Mouse (Mus musculus): ENCODE data around the gene Fcrl1. TPM values are rescaled to one million over a fixed set of nuclear protein-coding genes. Genes with fewer than 3 reads are reported as not detected.
A peak's percentile ranks its signal among the peaks of the same experiment; 100 is the strongest.

The Fcrl1 gene
- polyA plus RNA-seq, 1 experiment from 2014 or later: 0.13 TPM

DNA sequence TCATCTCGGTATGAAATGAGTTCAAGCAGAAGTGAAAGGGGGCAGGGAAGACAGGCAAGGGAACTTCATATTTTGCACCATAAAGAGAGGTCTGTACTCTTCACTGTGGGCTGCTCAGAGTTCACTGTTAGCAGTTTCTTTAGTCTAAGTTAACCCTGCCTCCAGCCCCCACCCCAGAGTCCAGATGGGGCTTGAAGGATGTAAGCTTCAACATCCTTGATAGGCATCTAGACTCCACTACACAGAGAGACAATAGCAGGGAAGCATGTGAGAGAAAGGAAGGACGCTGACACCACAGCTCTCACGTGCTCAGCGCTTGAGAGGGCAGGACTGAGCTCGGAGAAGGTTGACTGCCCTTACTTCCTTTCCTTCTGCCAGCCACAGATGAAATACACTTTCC, 25.1 kb downstream of the Fcrl1 start:
- Histone ChIP-seq H3K27me3 (ENCODE audit: control insufficient read depth, insufficient read depth, low read depth, low read length) (no peaks in the 10 kb centered on the region), H3K9me3 (replicated peaks; ENCODE audit: control insufficient read depth, low read length, poor library complexity, severe bottlenecking) (no peaks in the 10 kb centered on the region), H3K9ac (ENCODE audit: low read depth, low read length) (no peak overlapping the region), H3K36me3 (ENCODE audit: control insufficient read depth, insufficient read depth, low read length) (no peaks in the 10 kb centered on the region), H3K4me1 (ENCODE audit: control insufficient read depth, insufficient read depth, low read length) (no peaks in the 10 kb centered on the region), H3K27ac (ENCODE audit: low read length) (no peak overlapping the region), H3K4me3 (ENCODE audit: low read depth, low read length) (no peak overlapping the region), H3K4me2 (ENCODE audit: low read length) (no peak overlapping the region)
- no peak for ATAC-seq
- WGBS: 56% methylated on average over 5 of the region's 5 CpGs

DNA sequence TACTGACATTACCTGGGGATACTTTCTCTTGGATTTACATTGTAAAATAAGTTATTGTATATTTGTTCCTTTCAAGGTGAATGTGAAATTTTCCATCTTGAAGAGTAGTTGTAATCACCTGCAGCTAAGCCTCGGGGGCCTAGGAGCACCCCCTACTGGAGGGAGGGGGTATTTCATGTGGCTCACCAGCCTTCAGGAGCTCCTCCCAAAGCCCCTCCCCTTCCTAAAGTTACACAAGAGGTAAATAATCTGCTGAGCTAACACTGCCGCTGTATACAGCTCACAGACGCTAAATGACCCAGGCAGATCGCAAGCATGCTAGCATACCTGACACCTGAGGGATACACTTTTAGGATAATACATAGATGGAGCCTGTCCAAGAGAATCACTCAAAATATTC, 32.0 kb downstream of the Fcrl1 start:
- 24% methylated on average over 4 of the region's 4 CpGs for WGBS

DNA sequence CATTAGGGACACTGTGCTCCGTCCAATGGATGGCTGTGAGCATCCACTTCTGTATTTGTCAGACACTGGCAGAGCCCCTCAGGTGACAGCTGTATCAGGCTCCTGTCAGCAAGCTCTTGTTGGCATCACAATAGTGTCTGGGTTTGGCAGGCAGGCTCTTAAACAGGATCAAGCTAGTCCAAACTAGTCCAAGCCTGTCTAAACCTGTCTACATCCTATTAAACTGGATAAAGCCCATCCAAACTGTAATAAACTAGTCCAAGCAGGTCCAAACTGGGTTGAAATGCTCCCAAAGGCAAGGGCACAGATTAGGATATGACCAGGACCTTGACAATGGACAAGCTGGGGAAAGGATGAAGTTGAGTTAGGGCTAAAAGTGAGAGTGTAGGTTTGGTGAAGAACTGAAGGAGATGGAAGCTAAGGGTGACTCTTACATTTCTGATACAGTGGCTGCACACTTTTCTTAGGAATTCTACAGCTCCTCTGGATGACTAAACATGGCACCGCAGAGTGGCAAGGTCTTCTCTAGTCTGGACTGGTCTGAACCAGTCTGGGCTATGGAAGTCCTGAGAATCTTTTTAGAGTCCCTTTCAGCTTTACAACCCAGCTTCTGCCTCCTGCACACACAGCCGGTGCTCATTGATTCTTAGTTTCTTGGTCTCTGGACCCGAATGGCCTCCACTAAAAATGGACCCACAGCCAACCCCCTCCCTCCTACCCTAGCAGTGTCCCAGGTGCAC, 33.2 kb downstream of the Fcrl1 start:
- Histone ChIP-seq H3K9me3 (replicated peaks; ENCODE audit: control insufficient read depth, low read length, poor library complexity, severe bottlenecking) (no peaks in the 10 kb centered on the region), H3K9ac (ENCODE audit: low read depth, low read length) (no peak overlapping the region), H3K4me3 (ENCODE audit: low read depth, low read length) (no peak overlapping the region), H3K27ac (ENCODE audit: low read length) (no peak overlapping the region), H3K36me3 (ENCODE audit: control insufficient read depth, insufficient read depth, low read length) (no peaks in the 10 kb centered on the region), H3K4me1 (ENCODE audit: control insufficient read depth, insufficient read depth, low read length) (no peaks in the 10 kb centered on the region), H3K4me2 (ENCODE audit: low read length) (no peak overlapping the region), H3K27me3 (ENCODE audit: control insufficient read depth, insufficient read depth, low read depth, low read length) (no peaks in the 10 kb centered on the region)
- WGBS: 80% methylated on average over 4 of the region's 4 CpGs
- ATAC-seq: no peak

More for the DNA sequence above, 32.0 kb downstream of the Fcrl1 start:
- no peak overlapping the region for H3K4me3 ChIP-seq (ENCODE audit: low read depth, low read length)
- no peak for ATAC-seq
- H3K9ac ChIP-seq (ENCODE audit: low read depth, low read length): no peak overlapping the region
- no peak overlapping the region for H3K4me2 ChIP-seq (ENCODE audit: low read length)
- no peaks in the 10 kb centered on the region for H3K36me3 ChIP-seq (ENCODE audit: control insufficient read depth, insufficient read depth, low read length)
- no peak overlapping the region for H3K27ac ChIP-seq (ENCODE audit: low read length)
- no peaks in the 10 kb centered on the region for H3K9me3 ChIP-seq (replicated peaks; ENCODE audit: control insufficient read depth, low read length, poor library complexity, severe bottlenecking)
- no peaks in the 10 kb centered on the region for H3K4me1 ChIP-seq (ENCODE audit: control insufficient read depth, insufficient read depth, low read length)
- H3K27me3 ChIP-seq (ENCODE audit: control insufficient read depth, insufficient read depth, low read depth, low read length): no peaks in the 10 kb centered on the region

DNA sequence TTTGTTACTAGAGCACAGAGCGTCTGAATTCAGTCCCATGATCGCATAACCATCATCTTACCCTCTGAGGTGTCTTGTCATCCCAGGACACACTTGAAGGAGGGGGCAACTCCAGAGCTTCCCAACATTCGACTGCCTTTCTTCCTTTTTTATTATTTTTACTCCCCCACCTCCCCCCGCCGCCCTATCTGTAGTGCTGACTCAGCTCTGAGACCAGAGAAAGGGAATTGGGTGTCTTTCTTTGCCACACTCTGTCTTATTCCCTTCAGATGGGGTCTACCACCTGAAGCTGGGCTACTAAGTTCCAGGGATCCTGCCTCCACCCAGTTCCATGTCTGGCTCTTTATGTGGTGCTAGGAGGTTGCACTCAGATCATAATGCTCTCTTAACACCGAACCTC, 34.4 kb downstream of the Fcrl1 start:
- no peak for ATAC-seq
- WGBS: 85% methylated on average over 6 of the region's 6 CpGs
- no peak overlapping the region for H3K27ac ChIP-seq (ENCODE audit: low read length)

DNA sequence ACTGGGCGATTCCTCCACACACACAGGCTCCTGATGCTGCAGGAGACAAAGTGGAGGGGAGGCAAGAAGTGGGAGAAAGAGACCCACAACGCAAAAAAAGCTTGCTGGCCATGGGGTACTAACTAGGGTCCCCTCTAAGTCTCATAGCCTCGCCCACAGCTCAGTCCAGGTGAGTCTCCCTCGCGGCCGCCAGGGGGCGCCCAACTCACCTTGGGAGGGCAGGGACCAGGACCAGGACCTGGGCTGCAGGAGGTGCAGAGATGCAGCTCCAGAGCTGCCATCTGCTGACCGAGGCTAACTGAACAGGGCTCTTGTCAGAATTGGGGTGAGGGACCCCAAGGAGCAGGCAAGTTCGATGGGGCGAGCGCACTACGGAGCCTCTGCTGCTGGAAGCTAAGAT, 35.0 kb downstream of the Fcrl1 start:
- Histone ChIP-seq H3K36me3 (ENCODE audit: control insufficient read depth, insufficient read depth, low read length) (no peaks in the 10 kb centered on the region), H3K4me3 (ENCODE audit: low read depth, low read length) (no peak overlapping the region), H3K27me3 (ENCODE audit: control insufficient read depth, insufficient read depth, low read depth, low read length) (no peaks in the 10 kb centered on the region), H3K9ac (ENCODE audit: low read depth, low read length) (no peak overlapping the region), H3K4me1 (ENCODE audit: control insufficient read depth, insufficient read depth, low read length) (no peaks in the 10 kb centered on the region), H3K9me3 (replicated peaks; ENCODE audit: control insufficient read depth, low read length, poor library complexity, severe bottlenecking) (no peaks in the 10 kb centered on the region), H3K4me2 (ENCODE audit: low read length) (no peak overlapping the region), H3K27ac (ENCODE audit: low read length) (no peak overlapping the region)
- peak; percentile 36; the same call in 1 of the 2 replicates for ATAC-seq
- 13% methylated on average over 12 of the region's 12 CpGs for WGBS

More for the DNA sequence above, 34.4 kb downstream of the Fcrl1 start:
- Histone ChIP-seq H3K4me2 (ENCODE audit: low read length) (no peak overlapping the region), H3K4me1 (ENCODE audit: control insufficient read depth, insufficient read depth, low read length) (no peaks in the 10 kb centered on the region), H3K9me3 (replicated peaks; ENCODE audit: control insufficient read depth, low read length, poor library complexity, severe bottlenecking) (no peaks in the 10 kb centered on the region), H3K9ac (ENCODE audit: low read depth, low read length) (no peak overlapping the region), H3K4me3 (ENCODE audit: low read depth, low read length) (no peak overlapping the region), H3K27me3 (ENCODE audit: control insufficient read depth, insufficient read depth, low read depth, low read length) (no peaks in the 10 kb centered on the region), H3K36me3 (ENCODE audit: control insufficient read depth, insufficient read depth, low read length) (no peaks in the 10 kb centered on the region)

DNA sequence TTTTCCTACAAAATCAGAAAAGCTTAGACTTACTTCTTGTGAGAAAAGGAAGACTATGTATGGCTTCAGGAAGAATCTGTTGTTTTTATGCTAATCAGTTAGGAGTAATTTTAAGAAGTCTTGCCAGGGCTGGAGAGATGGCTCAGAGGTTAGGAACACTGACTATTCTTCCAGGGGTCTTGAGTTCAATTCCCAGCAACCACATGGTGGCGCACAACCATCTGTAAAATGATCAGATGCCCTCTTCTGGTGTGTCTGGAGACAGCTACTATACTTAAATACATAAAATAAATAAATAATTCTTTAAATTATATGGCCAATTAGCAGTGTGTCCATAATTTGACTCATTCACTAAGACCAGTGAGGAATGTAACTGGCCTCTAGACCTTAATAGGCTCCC, 44.5 kb downstream of the Fcrl1 start:
- Histone ChIP-seq H3K9me3 (replicated peaks; ENCODE audit: control insufficient read depth, low read length, poor library complexity, severe bottlenecking) (no peaks in the 10 kb centered on the region), H3K9ac (ENCODE audit: low read depth, low read length) (no peak overlapping the region), H3K36me3 (ENCODE audit: control insufficient read depth, insufficient read depth, low read length) (no peaks in the 10 kb centered on the region), H3K4me3 (ENCODE audit: low read depth, low read length) (no peak overlapping the region), H3K27ac (ENCODE audit: low read length) (no peak overlapping the region), H3K27me3 (ENCODE audit: control insufficient read depth, insufficient read depth, low read depth, low read length) (no peaks in the 10 kb centered on the region), H3K4me1 (ENCODE audit: control insufficient read depth, insufficient read depth, low read length) (no peaks in the 10 kb centered on the region), H3K4me2 (ENCODE audit: low read length) (no peak overlapping the region)
- ATAC-seq: no peak
- WGBS: 56% methylated on average over 1 of the region's 1 CpGs

DNA sequence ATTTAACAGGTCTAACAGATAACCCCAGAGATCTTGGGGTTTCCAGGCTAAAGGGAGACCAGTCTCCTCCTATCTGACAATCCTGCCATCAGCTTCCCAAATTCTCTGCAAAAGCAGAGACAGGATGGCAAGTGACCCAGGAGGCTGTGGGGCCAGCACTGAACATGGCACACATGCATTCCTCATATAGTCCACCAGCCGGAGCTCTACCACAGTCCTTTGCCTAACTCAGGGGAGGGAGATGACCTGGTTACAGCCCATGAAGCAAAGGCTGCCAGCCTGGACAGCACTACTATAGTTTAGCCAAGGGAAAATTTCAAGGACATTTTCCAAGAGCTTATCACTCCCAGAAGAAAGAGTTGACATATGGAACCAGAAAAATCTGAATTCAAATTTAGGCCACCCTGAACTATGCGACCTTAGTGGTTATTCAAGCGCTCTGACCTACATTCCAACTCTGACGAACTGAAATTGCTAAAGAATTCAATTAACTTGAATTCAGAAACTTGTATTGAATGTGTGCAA, 46.3 kb downstream of the Fcrl1 start:
- H3K27ac ChIP-seq (ENCODE audit: low read length): no peak overlapping the region
- H3K9me3 ChIP-seq (replicated peaks; ENCODE audit: control insufficient read depth, low read length, poor library complexity, severe bottlenecking): no peaks in the 10 kb centered on the region
- H3K4me3 ChIP-seq (ENCODE audit: low read depth, low read length): no peak overlapping the region
- H3K4me2 ChIP-seq (ENCODE audit: low read length): no peak overlapping the region
- no peaks in the 10 kb centered on the region for H3K36me3 ChIP-seq (ENCODE audit: control insufficient read depth, insufficient read depth, low read length)
- no peak for ATAC-seq
- WGBS: 77% methylated on average over 4 of the region's 4 CpGs
- H3K9ac ChIP-seq (ENCODE audit: low read depth, low read length): no peak overlapping the region
- H3K27me3 ChIP-seq (ENCODE audit: control insufficient read depth, insufficient read depth, low read depth, low read length): no peaks in the 10 kb centered on the region
- H3K4me1 ChIP-seq (ENCODE audit: control insufficient read depth, insufficient read depth, low read length): no peaks in the 10 kb centered on the region

DNA sequence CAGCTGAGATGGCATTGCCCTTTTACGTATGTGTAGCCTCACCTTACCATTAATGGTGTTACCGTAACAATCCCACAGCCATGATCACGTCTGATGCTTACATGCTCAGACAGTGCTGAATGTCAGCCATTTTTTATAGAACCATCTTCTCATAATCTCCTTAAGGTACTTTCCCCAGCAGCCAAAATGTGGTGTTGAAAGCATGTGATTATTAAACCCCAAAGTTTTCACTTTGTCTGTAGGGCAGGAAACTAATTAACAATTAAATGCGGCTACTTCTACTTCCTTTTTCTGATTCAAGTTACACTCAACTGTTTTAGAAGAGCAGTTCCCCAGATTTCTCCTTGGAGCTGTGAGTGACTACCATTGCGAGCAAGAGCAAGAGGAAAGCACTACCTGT, 59.3 kb downstream of the Fcrl1 start, which contains the start of gene Fcrl5:
Fcrl5 (plus strand) TSS at position 295 of the 400 bp plus-strand sequence.
- no peak within 1 kb of the TSS for H3K9ac ChIP-seq (ENCODE audit: low read depth, low read length)
- 92% methylated on average over 5 of the region's 5 CpGs for WGBS
- no peaks in the 10 kb centered on the region for H3K9me3 ChIP-seq (replicated peaks; ENCODE audit: control insufficient read depth, low read length, poor library complexity, severe bottlenecking)
- H3K4me3 ChIP-seq (ENCODE audit: low read depth, low read length): no peak within 1 kb of the TSS
- H3K27ac ChIP-seq (ENCODE audit: low read length): no peak within 1 kb of the TSS
- no peaks in the 10 kb centered on the region for H3K27me3 ChIP-seq (ENCODE audit: control insufficient read depth, insufficient read depth, low read depth, low read length)
- H3K36me3 ChIP-seq (ENCODE audit: control insufficient read depth, insufficient read depth, low read length): no peaks in the 10 kb centered on the region
- H3K4me2 ChIP-seq (ENCODE audit: low read length): no peak within 1 kb of the TSS
- no peaks in the 10 kb centered on the region for H3K4me1 ChIP-seq (ENCODE audit: control insufficient read depth, insufficient read depth, low read length)
- no peak for ATAC-seq

DNA sequence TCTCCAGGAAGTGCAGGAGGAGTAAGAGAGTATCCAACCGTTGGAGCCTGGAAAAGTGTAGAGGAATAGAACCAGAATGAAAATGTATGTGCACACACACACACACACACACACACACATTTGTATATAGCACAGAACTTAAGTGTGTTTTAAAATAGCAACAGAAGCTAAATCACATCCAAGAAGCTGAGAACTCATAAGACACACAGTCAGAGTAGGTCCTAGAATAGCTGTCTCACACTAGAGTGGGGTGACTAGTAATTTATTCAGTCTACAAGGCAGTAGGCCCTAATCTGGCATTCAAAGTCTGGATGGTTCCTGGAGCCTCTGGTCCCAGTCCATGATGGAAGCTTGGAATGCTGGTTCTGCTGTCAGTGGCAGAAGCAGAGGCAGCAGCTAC, 64.4 kb downstream of the Fcrl1 start:
- Histone ChIP-seq H3K4me2 (ENCODE audit: low read length) (no peak overlapping the region), H3K36me3 (ENCODE audit: control insufficient read depth, insufficient read depth, low read length) (no peaks in the 10 kb centered on the region), H3K9me3 (replicated peaks; ENCODE audit: control insufficient read depth, low read length, poor library complexity, severe bottlenecking) (no peaks in the 10 kb centered on the region), H3K4me3 (ENCODE audit: low read depth, low read length) (no peak overlapping the region), H3K27me3 (ENCODE audit: control insufficient read depth, insufficient read depth, low read depth, low read length) (no peaks in the 10 kb centered on the region), H3K4me1 (ENCODE audit: control insufficient read depth, insufficient read depth, low read length) (no peaks in the 10 kb centered on the region), H3K9ac (ENCODE audit: low read depth, low read length) (no peak overlapping the region), H3K27ac (ENCODE audit: low read length) (no peak overlapping the region)
- WGBS: 89% methylated on average over 1 of the region's 1 CpGs
- ATAC-seq: no peak

Measured in midbrain, embryonic 16.5 days (tissue).